Mouse (Mus musculus) C2C12 (cell line): ENCODE results near the gene Pop4.

Source experiments
- CEBPB ChIP-seq: IDR thresholded peaks from one replicate; pipeline ENCODE4 v1.6.1; 2011; ENCODE audit warnings: low read depth, mild to moderate bottlenecking, control low read depth, moderate library complexity
- CTCF ChIP-seq: IDR thresholded peaks from one replicate; pipeline ENCODE4 v1.5.1; 2011; ENCODE audit not compliant: control insufficient read depth, insufficient read depth, insufficient read length
- MYOD1 ChIP-seq: IDR thresholded peaks from one replicate; pipeline ENCODE4 v1.6.1; 2011; ENCODE audit warnings: low read depth; ENCODE audit not compliant: control insufficient read depth, insufficient read length

DNA sequence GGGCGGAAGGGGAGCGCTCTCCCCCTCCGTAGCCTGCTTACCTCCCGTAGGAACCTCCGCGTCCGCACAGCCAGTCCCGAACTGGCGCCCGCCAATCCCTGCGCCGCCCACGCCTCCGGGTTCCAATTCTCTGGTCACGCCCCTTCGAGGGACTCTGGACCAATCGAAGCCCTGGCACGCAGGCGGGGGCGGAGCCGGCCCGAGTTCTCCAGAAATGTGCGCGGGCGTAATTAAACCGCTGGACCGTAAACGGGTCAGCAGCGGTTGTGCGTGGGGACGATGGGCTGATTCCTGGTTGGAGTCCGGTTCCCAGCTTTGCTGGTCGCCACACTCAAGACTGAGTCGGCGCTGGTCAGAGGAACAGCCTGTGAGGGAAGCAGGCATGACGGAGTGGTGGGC, 43.3 kb downstream of the Pop4 start, which contains the start of gene Plekhf1:
- TF ChIP-seq CTCF = no peak
- TF ChIP-seq MYOD1 = no peak
- TF ChIP-seq CEBPB = no peak
